Mouse (Mus musculus): Measurements from ENCODE around the gene Cd93.

GRCm38 (mm10) chr2:148386927-148387326 is 56.4 kb downstream of the Cd93 start:
- TF ChIP-seq CTCF (IDR thresholded peaks at IDR 0.05; ENCODE audit: control insufficient read depth, insufficient read depth, insufficient replicate concordance, low read depth, low read length), result no peak
- TF ChIP-seq POLR2A (IDR thresholded peaks at IDR 0.05; ENCODE audit: control insufficient read depth, low read depth, low read length), result no peak
